Mouse (Mus musculus) liver, embryonic 14.5 days (tissue): Measurements from ENCODE around the gene Alox12.

Experiments
- CTCF ChIP-seq: IDR thresholded peaks from 2 replicates; pipeline ENCODE4 v1.5.1; 2016; ENCODE audit warnings: antibody characterized with exemption, low read depth, control low read depth
- EP300 ChIP-seq: IDR thresholded peaks from 2 replicates; pipeline ENCODE4 v1.6.1; 2016; ENCODE audit warnings: antibody characterized with exemption, low read depth

GRCm38 (mm10) chr11:70227661-70228245 is 27.4 kb downstream of the Alox12 start:
- TF ChIP-seq CTCF (no peak), EP300 (no peak)
